Mouse (Mus musculus) mammary gland, adult 2 months (tissue): ENCODE measurements around the gene Adamts16. TPM values are rescaled to one million over a fixed set of nuclear protein-coding genes. Genes with fewer than 3 reads are reported as not detected.

ENCODE experiments used
- polyA plus RNA-seq: library from polyadenylated mRNA; depleted of rRNA; stranded (reverse); fragments of >200 nt; gene quantifications from 2 replicates; pipeline ENCODE4 v1.2.3, GENCODE M21; 2012; ENCODE audit warnings: low replicate concordance; rRNA removed

The Adamts16 gene
- 0.79 and 0.84 TPM in 2 replicates for polyA plus RNA-seq

GRCm38 (mm10) chr13:70841421-70841904 lies at the start of gene Adamts16:
Gene Adamts16 (minus strand): TSS chr13:70841811.

Other genes with a start within 250 kb of the Adamts16 start
- 17.7 and 27.6 TPM in 2 replicates for gene Ice1, start 204.2 kb downstream of the Adamts16 start, polyA plus RNA-seq